Mouse (Mus musculus): ENCODE data around the gene Cmtm7.

DNA sequence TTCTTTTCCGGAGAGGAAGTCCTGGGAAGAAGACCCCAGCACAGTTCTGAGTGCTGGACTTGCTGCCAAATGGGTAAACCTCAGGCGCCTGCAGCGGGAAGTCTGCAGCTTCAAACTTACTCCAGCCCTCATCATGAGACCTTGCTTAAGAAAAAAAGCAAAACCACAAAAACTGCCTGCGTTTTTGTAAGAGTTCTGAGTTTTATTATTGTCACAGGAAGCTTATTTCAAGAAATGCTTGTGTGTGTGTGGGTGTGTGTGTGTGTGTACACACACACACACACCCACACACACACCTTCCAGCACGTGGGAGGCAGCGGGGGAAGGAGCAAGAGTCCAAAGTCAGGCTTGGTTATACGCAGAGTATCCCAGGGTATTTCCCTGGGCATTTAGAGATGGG is 23.4 kb downstream of the Cmtm7 start:
- TF ChIP-seq CTCF (IDR thresholded peaks at IDR 0.05; ENCODE audit: low read depth) (no peak), EP300 (IDR thresholded peaks at IDR 0.05; ENCODE audit: low read depth) (no peak)

Data from heart, postnatal 0 days (tissue).